Mouse (Mus musculus): ENCODE data around the gene Colq. TPM values are rescaled to one million over a fixed set of nuclear protein-coding genes. Genes with fewer than 3 reads are reported as not detected.
"Not testable (repeated sequence)": the region's sequence is repeated elsewhere in the genome, so short reads cannot be mapped to it uniquely, and the experiment has no call there.

The Colq gene
- total RNA-seq (2022): 1 to 10 TPM in 2 of 4 experiments, under 1 TPM in 2; 0.82 to 1.6 (median 1.2) TPM

- no peak for DNase-seq (ENCODE audit: low spot score in 2 of 2)
Measured at GRCm38 (mm10) chr14:31591243-31591642, at the start of gene Colq. Gene Colq, minus strand, starts transcription at chr14:31591343.

GRCm38 (mm10) chr14:31640346-31640889 lies 49.3 kb upstream of the Colq start, which contains the start of gene Gm49387:
Gene Gm49387, minus strand, starts transcription at chr14:31640878.
- DNase-seq (ENCODE audit: low spot score in 2 of 2): no peak

- no peak for DNase-seq (ENCODE audit: low spot score in 2 of 2)
Measured at GRCm38 (mm10) chr14:31630677-31631076, 39.5 kb upstream of the Colq start.

- DNase-seq (ENCODE audit: low spot score in 2 of 2): peak; percentile 23 to 66
Measured at GRCm38 (mm10) chr14:31622748-31623147, 31.6 kb upstream of the Colq start.

- no peak for DNase-seq (ENCODE audit: low spot score in 2 of 2)
Measured at GRCm38 (mm10) chr14:31620591-31621223, 29.6 kb upstream of the Colq start.

- DNase-seq (ENCODE audit: low spot score in 2 of 2): no peak
Measured at GRCm38 (mm10) chr14:31617997-31618396, 26.9 kb upstream of the Colq start.

- peak in 1 of 2 experiments; percentile 38 for DNase-seq (ENCODE audit: low spot score in 2 of 2)
Measured at GRCm38 (mm10) chr14:31617204-31617603, 26.1 kb upstream of the Colq start.

- no peak for DNase-seq (ENCODE audit: low spot score in 2 of 2)
Measured at GRCm38 (mm10) chr14:31613671-31614070, 22.5 kb upstream of the Colq start.

- no peak for DNase-seq (ENCODE audit: low spot score in 2 of 2)
Measured at GRCm38 (mm10) chr14:31611986-31612385, 20.8 kb upstream of the Colq start.

- DNase-seq (ENCODE audit: low spot score in 2 of 2): no peak
Measured at GRCm38 (mm10) chr14:31605514-31605913, 14.4 kb upstream of the Colq start.

- DNase-seq (ENCODE audit: low spot score in 2 of 2): no peak
Measured at GRCm38 (mm10) chr14:31604916-31605315, 13.8 kb upstream of the Colq start.

GRCm38 (mm10) chr14:31602616-31602979 lies 11.5 kb upstream of the Colq start:
- DNase-seq (ENCODE audit: low spot score in 2 of 2): not testable (repeated sequence)

GRCm38 (mm10) chr14:31601908-31602615 lies 10.9 kb upstream of the Colq start:
- DNase-seq (ENCODE audit: low spot score in 2 of 2): no peak

GRCm38 (mm10) chr14:31597446-31597845 lies 6.3 kb upstream of the Colq start:
- no peak for DNase-seq (ENCODE audit: low spot score in 2 of 2)

GRCm38 (mm10) chr14:31596408-31596807 lies 5.3 kb upstream of the Colq start:
- no peak for DNase-seq (ENCODE audit: low spot score in 2 of 2)

- no peak for DNase-seq (ENCODE audit: low spot score in 2 of 2)
Measured at GRCm38 (mm10) chr14:31594693-31595092, 3.5 kb upstream of the Colq start.

- DNase-seq (ENCODE audit: low spot score in 2 of 2): no peak
Measured at GRCm38 (mm10) chr14:31593036-31593435, 1.9 kb upstream of the Colq start.

- DNase-seq (ENCODE audit: low spot score in 2 of 2): no peak
Measured at GRCm38 (mm10) chr14:31586451-31586850, 4.7 kb downstream of the Colq start.

GRCm38 (mm10) chr14:31583082-31583481 lies 8.1 kb downstream of the Colq start:
- no peak for DNase-seq (ENCODE audit: low spot score in 2 of 2)

GRCm38 (mm10) chr14:31577966-31578735 lies 13.0 kb downstream of the Colq start:
- DNase-seq (ENCODE audit: low spot score in 2 of 2): no peak

- no peak for DNase-seq (ENCODE audit: low spot score in 2 of 2)
Measured at GRCm38 (mm10) chr14:31576846-31577697, 14.1 kb downstream of the Colq start.
